Mouse (Mus musculus): ENCODE measurements around the gene Arid1a.

DNA sequence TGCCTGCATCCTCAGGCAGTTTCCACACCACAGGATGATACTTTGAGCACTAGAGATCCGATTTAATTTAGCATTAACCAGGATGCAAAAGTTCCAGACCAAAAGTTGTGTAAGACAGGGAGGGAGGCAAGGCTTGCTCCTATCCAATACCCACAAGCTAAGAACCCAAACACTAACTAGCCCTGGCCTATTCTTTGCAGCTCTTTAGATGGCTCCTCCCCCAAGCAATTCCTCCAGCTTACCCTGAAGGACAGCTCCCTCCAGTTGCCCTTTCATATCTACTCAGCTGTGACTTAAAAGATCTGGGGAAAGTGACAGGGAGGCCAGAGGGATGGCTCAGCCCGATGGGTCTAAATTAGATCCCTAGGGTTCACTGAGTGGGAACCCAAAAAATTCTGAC lies 47.2 kb downstream of the Arid1a start:
- TF ChIP-seq CTCF (IDR thresholded peaks at IDR 0.05; ENCODE audit: insufficient read depth, low read length) (no peak), POLR2A (IDR thresholded peaks at IDR 0.05; ENCODE audit: borderline replicate concordance, extremely low read depth, low read depth, low read length) (no peak)
